Mouse (Mus musculus) stomach, postnatal 0 days (tissue): ENCODE results near the gene Fbf1. TPM values are rescaled to one million over a fixed set of nuclear protein-coding genes. Genes with fewer than 3 reads are reported as not detected.

Experiments used
- ATAC-seq: fragments of 200-750 bp; cut with Nextera tagmentation; 2 replicates; pipeline ENCODE4 v1.8.0; 2017; ENCODE audit not compliant: low FRiP score, low TSS enrichment
- DNase-seq: peaks from one replicate; pipeline ENCODE4 v3.0.0-alpha.2; 2016; ENCODE audit warnings: low spot score
- H3K27ac ChIP-seq: fragments of 300-500 bp; sonication (generic); replicated peaks from 2 replicates; pipeline ENCODE4 v1.5.1; 2014; ENCODE audit warnings: mild to moderate bottlenecking, control low read depth
- H3K27me3 ChIP-seq: fragments of 300-500 bp; sonication (generic); 2 replicates; pipeline ENCODE4 v1.6.1; 2014; ENCODE audit warnings: low read length; ENCODE audit not compliant: control insufficient read depth, insufficient read depth
- H3K36me3 ChIP-seq: fragments of 300-500 bp; sonication (generic); 2 replicates; pipeline ENCODE4 v1.6.1; 2014; ENCODE audit warnings: low read length, mixed read lengths; ENCODE audit not compliant: control insufficient read depth, insufficient read depth
- H3K4me1 ChIP-seq: fragments of 300-500 bp; sonication (generic); replicated peaks from 2 replicates; pipeline ENCODE4 v1.6.1; 2014; ENCODE audit warnings: antibody characterized with exemption; ENCODE audit not compliant: control insufficient read depth, insufficient read depth
- H3K4me2 ChIP-seq: fragments of 300-500 bp; sonication (generic); replicated peaks from 2 replicates; pipeline ENCODE4 v1.6.1; 2014; ENCODE audit warnings: low read depth, mild to moderate bottlenecking, control low read depth, moderate library complexity
- H3K4me3 ChIP-seq: fragments of 300-500 bp; sonication (generic); 2 replicates; pipeline ENCODE4 v1.5.1; 2014; ENCODE audit warnings: low read depth, low read length, control low read depth
- H3K9ac ChIP-seq: fragments of 300-500 bp; sonication (generic); 2 replicates; pipeline ENCODE4 v1.6.1; 2014; ENCODE audit warnings: mild to moderate bottlenecking, low read length, control low read depth, mixed read lengths
- H3K9me3 ChIP-seq: fragments of 300-500 bp; sonication (generic); 2 replicates; pipeline ENCODE4 v1.6.1; 2016; ENCODE audit warnings: low read length; ENCODE audit not compliant: control insufficient read depth
- CTCF ChIP-seq: IDR thresholded peaks from 2 replicates; pipeline ENCODE4 v1.5.1; 2016; ENCODE audit warnings: antibody characterized with exemption, low read depth, mild to moderate bottlenecking, moderate library complexity
- EP300 ChIP-seq: optimal IDR thresholded peaks from 2 replicates; pipeline ENCODE3; 2016; ENCODE audit warnings: antibody characterized with exemption
- WGBS: fragments of 180-500 bp; shearing (Covaris S2); extraction: QIAGEN DNeasy Blood & Tissue Kit; methylation state at CpG from one replicate; pipeline ENCODE4 v1.1.7; 2014; 5-methylcytosine and 5-hydroxymethylcytosine counted together
- polyA plus RNA-seq: library from polyadenylated mRNA; unstranded; fragments of >200 nt; fragmentation: Nextera tagmentation; extraction: Ambion mirVana; gene quantifications from 2 replicates; pipeline ENCODE4 v1.2.1, GENCODE M21; 2015

The Fbf1 gene
- polyA plus RNA-seq, 1 experiment from 2014 or later, result 8.0 TPM

DNA sequence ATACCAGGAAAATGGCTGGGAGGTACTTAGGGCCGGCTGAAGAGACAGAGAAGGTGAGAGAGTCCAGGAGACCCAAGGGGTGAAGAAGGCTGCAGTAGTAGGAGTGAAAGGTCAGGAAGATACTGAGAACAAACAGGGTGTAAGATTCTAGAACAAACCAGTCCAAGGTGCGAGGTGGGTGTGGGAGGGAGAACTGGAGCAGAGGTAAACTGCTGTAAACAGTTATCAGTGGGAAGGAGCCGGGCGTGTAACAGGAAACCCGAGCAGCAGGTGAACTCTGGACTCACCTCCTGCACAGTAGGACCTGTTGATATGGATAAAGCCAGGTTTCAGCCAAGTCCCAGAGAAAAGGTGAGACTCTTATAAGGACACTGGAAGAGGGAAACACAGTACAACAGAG lies 42.7 kb upstream of the Fbf1 start:
- 46% methylated on average over 5 of the region's 5 CpGs for WGBS
- H3K4me3 ChIP-seq, result no peak overlapping the region
- TF ChIP-seq CTCF (no peak), EP300 (no peak)
- no peak overlapping the region for H3K4me2 ChIP-seq
- H3K27me3 ChIP-seq, result no peaks in the 10 kb centered on the region
- peak; percentile 92 for ATAC-seq
- peak; percentile 89 for DNase-seq
- peaks cover 2% of the 10 kb centered on the region; the same call in 1 of the 2 replicates for H3K36me3 ChIP-seq
- H3K9ac ChIP-seq, result peak overlapping the region; percentile 47; the same call in 1 of the 2 replicates
- peak overlapping the region; percentile 89 for H3K27ac ChIP-seq
- H3K9me3 ChIP-seq, result no peaks in the 10 kb centered on the region
- H3K4me1 ChIP-seq, result no peaks in the 10 kb centered on the region

DNA sequence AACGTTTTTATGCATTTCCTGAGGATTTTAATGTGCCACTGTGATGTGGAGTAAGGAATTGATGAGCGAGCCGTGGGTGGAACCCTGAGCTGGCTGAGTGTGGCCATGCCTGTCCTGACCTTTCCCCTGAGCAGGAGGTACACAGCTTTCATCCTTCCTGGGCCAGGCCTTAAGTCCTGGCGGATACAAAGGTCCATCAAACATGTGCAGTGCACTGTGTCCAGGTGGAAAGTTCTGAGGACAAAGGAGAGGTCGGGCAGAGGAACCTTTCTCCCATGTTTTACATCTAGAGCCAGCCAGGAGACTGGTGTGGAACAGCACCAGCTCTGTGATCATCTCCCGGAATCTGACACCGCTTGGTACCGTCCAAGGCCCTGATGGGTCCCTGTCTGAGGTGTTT lies 41.3 kb upstream of the Fbf1 start:
- peaks cover 4% of the 10 kb centered on the region for H3K36me3 ChIP-seq
- H3K9me3 ChIP-seq, result no peaks in the 10 kb centered on the region
- TF ChIP-seq EP300 (no peak), CTCF (no peak)
- no peaks in the 10 kb centered on the region for H3K27me3 ChIP-seq
- 68% methylated on average over 8 of the region's 8 CpGs for WGBS
- peak overlapping the region; percentile 53; the same call in 1 of the 2 replicates for H3K27ac ChIP-seq
- no peaks in the 10 kb centered on the region for H3K4me1 ChIP-seq
- no peak overlapping the region for H3K9ac ChIP-seq
- no peak overlapping the region for H3K4me3 ChIP-seq
- no peak overlapping the region for H3K4me2 ChIP-seq
- no peak for ATAC-seq
- DNase-seq, result no peak

DNA sequence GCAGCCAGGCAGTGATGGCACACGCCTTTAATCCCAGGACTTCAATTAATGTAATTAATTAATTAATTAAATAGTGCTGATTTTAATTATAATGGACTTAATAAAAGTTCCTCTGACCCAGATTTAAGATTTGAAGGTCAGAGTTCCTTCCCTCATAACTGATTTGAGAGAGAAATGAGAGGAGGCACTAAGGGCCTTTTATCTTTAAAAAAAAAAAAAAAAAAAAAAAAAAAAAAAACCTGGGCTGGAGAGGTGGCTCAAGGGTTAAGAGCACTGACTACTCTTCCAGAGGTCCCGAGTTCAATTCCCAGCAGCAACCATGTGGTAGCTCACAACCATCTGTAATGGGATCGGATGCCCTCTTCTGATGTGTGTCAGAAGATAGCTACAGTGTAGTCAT lies 40.7 kb upstream of the Fbf1 start:
- DNase-seq (no peak), ATAC-seq (no peak)
- Histone ChIP-seq H3K4me3 (no peak overlapping the region), H3K36me3 (peaks cover 4% of the 10 kb centered on the region), H3K4me2 (no peak overlapping the region), H3K27ac (no peak overlapping the region), H3K4me1 (no peaks in the 10 kb centered on the region), H3K27me3 (no peaks in the 10 kb centered on the region), H3K9ac (no peak overlapping the region), H3K9me3 (no peaks in the 10 kb centered on the region)
- 77% methylated on average over 3 of the region's 3 CpGs for WGBS
- no peak for TF ChIP-seq EP300
- no peak for TF ChIP-seq CTCF

DNA sequence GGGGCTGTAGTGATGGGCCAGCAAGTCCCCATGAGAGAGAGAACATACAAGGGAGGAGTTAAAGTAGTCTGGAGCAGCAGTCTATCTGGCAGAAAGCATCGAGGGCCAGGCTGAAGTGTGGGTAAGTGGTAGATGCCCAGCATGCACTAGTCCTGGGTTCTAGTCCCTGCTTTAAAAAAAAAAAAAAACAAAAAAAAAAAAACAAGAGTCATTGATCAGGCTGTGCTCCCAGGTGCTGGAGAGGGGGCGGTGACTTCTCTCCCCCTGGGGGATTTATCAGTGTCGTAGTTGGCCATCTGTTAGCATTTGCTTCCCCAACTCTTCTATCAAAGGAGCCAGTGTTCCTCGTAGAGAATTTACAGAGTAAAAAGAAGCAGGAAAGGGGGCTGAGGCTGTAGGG lies 38.7 kb upstream of the Fbf1 start:
- Histone ChIP-seq H3K9ac (no peak overlapping the region), H3K4me2 (no peak overlapping the region), H3K9me3 (no peaks in the 10 kb centered on the region), H3K4me1 (no peaks in the 10 kb centered on the region), H3K36me3 (peaks cover 4% of the 10 kb centered on the region), H3K27me3 (no peaks in the 10 kb centered on the region), H3K4me3 (no peak overlapping the region), H3K27ac (no peak overlapping the region)
- ATAC-seq (no peak), DNase-seq (no peak)
- WGBS, result 75% methylated on average over 4 of the region's 4 CpGs
- TF ChIP-seq EP300, result no peak
- no peak for TF ChIP-seq CTCF

DNA sequence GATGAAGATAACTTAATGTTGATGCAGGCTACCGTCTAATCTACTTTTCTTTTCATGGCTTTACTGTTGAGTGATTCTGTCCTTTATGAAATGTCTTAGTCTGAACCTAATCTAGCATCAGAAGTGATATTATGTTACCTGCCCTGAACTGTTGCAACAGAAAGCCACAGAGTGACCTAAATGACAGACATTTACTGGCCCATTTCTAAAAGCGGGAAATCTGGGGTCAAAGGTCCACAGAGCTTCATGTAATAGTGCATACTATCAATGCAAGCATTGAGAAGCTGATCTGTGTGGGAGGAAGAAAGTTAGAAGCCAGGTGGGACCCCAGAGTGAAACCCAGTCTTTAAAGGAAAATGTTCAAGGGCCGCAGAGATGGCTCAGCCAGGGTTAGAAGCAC lies 35.2 kb upstream of the Fbf1 start:
- no peak for ATAC-seq
- Histone ChIP-seq H3K4me2 (no peak overlapping the region), H3K36me3 (peaks cover 4% of the 10 kb centered on the region), H3K27me3 (no peaks in the 10 kb centered on the region), H3K4me1 (no peaks in the 10 kb centered on the region), H3K9ac (no peak overlapping the region), H3K4me3 (no peak overlapping the region), H3K27ac (no peak overlapping the region), H3K9me3 (no peaks in the 10 kb centered on the region)
- TF ChIP-seq CTCF, result no peak
- TF ChIP-seq EP300, result no peak
- no peak for DNase-seq
- WGBS, result 85% methylated on average over 3 of the region's 3 CpGs

DNA sequence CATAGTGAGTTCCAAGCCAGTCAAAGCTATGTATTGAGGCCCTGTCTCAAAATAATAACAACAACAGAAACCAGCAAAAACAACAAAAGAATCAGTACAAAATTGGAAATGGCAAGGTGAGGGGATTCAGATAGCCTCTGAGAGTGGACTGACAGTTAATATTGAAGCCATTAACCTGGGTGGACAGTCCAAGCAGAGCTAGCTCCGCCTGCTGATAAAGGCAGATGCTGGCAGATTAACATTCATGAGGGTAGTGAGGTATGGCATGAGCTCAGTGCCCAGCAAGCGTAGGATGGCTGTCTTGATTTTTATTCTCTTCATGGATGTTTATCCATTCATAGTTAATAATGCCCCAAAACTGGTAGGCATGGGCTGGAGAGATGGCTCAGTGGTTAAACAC lies 33.2 kb upstream of the Fbf1 start:
- ATAC-seq (no peak), DNase-seq (no peak)
- no peak overlapping the region for H3K4me2 ChIP-seq
- H3K36me3 ChIP-seq, result peaks cover 2% of the 10 kb centered on the region
- H3K4me1 ChIP-seq, result no peaks in the 10 kb centered on the region
- H3K27ac ChIP-seq, result no peak overlapping the region
- WGBS, result 91% methylated on average over 2 of the region's 2 CpGs
- no peak overlapping the region for H3K4me3 ChIP-seq
- H3K9ac ChIP-seq, result no peak overlapping the region
- H3K27me3 ChIP-seq, result no peaks in the 10 kb centered on the region
- TF ChIP-seq CTCF (no peak), EP300 (no peak)
- H3K9me3 ChIP-seq, result no peaks in the 10 kb centered on the region
